Mouse (Mus musculus) liver, embryonic 14.5 days (tissue): ENCODE measurements around the gene Gm20683. TPM values are rescaled to one million over a fixed set of nuclear protein-coding genes. Genes with fewer than 3 reads are reported as not detected.

Experiments
- ATAC-seq: fragments of 200-750 bp; cut with Nextera tagmentation; 2 replicates; pipeline ENCODE4 v1.8.0; 2017; ENCODE audit warnings: moderate number of reproducible peaks, mild to moderate bottlenecking, moderate library complexity; ENCODE audit not compliant: insufficient read depth
- DNase-seq, 3 experiments: peaks; one replicate each; pipeline ENCODE4 v3.0.0-alpha.2; 2012 to 2013; ENCODE audit warnings: low read depth in 3 of 3, low spot score in 3 of 3
- H3K27ac ChIP-seq: fragments of 300-500 bp; sonication (generic); 2 replicates; pipeline ENCODE4 v1.5.1; 2014; ENCODE audit warnings: moderate library complexity, mild to moderate bottlenecking, control low read depth, inconsistent platforms
- H3K27me3 ChIP-seq: fragments of 300-500 bp; sonication (generic); 2 replicates; pipeline ENCODE4 v1.6.1; 2014; ENCODE audit warnings: mild to moderate bottlenecking, low read length, moderate library complexity; ENCODE audit not compliant: control insufficient read depth, insufficient read depth
- H3K36me3 ChIP-seq: fragments of 300-500 bp; sonication (generic); replicated peaks from 2 replicates; pipeline ENCODE4 v1.6.1; 2014; ENCODE audit warnings: low read depth; ENCODE audit not compliant: control insufficient read depth, insufficient read depth
- H3K4me1 ChIP-seq, 2 experiments: fragments of 200-500 bp in 1 of 2; fragments of 300-500 bp in 1 of 2; sonication (generic) in 1 of 2; replicated peaks; 2 replicates each; pipeline ENCODE4 v1.6.1; 2012 to 2014; ENCODE audit warnings: antibody characterized with exemption in 1 of 2, inconsistent platforms in 1 of 2, low read length in 1 of 2; ENCODE audit not compliant: control insufficient read depth in 2 of 2, insufficient read depth in 2 of 2
- H3K4me2 ChIP-seq: fragments of 300-500 bp; sonication (generic); 2 replicates; pipeline ENCODE4 v1.6.1; 2014; ENCODE audit warnings: low read depth, mild to moderate bottlenecking, control low read depth, moderate library complexity
- H3K4me3 ChIP-seq, 2 experiments: fragments of 200-500 bp in 1 of 2; fragments of 300-500 bp in 1 of 2; sonication (generic) in 1 of 2; 2 replicates each; pipeline ENCODE4 v1.5.1; 2012 to 2014; ENCODE audit warnings: low read depth in 2 of 2, low read length in 2 of 2, mild to moderate bottlenecking in 2 of 2, control low read depth in 1 of 2, inconsistent platforms in 1 of 2, moderate library complexity in 1 of 2; ENCODE audit not compliant: insufficient read depth in 1 of 2
- H3K9ac ChIP-seq: fragments of 300-500 bp; sonication (generic); replicated peaks from 2 replicates; pipeline ENCODE4 v1.6.1; 2014; ENCODE audit warnings: mild to moderate bottlenecking, control low read depth, moderate library complexity
- H3K9me3 ChIP-seq: fragments of 300-500 bp; sonication (generic); 2 replicates; pipeline ENCODE4 v1.6.1; 2016; ENCODE audit warnings: low read length, mixed read lengths; ENCODE audit not compliant: control insufficient read depth
- CTCF ChIP-seq: IDR thresholded peaks from 2 replicates; pipeline ENCODE4 v1.5.1; 2016; ENCODE audit warnings: antibody characterized with exemption, low read depth, control low read depth
- EP300 ChIP-seq: IDR thresholded peaks from 2 replicates; pipeline ENCODE4 v1.6.1; 2016; ENCODE audit warnings: antibody characterized with exemption, low read depth
- WGBS: fragments of 180-500 bp; shearing (Covaris S2); extraction: QIAGEN DNeasy Blood & Tissue Kit; methylation state at CpG from one replicate; pipeline ENCODE4 v1.1.7; 2014; ENCODE audit not compliant: insufficient replicate concordance; 5-methylcytosine and 5-hydroxymethylcytosine counted together
- polyA plus RNA-seq, 2 experiments: library from polyadenylated mRNA; depleted of rRNA in 1 of 2; stranded (reverse) in 1 of 2; unstranded in 1 of 2; fragments of >200 nt; fragmentation: Nextera tagmentation in 1 of 2; extraction: Ambion mirVana in 1 of 2; gene quantifications; 2 replicates each; pipeline versions ENCODE4 v1.2.1 to v1.2.3; 2012 to 2014

The Gm20683 gene
- polyA plus RNA-seq, 2 experiments: 3.3 TPM; not detected in 1

- ATAC-seq (no peak), DNase-seq (no peak)
- Histone ChIP-seq H3K9ac (no peak overlapping the region), H3K9me3 (no peaks in the 10 kb centered on the region), H3K36me3 (peaks cover 32% of the 10 kb centered on the region), H3K4me2 (no peak overlapping the region), H3K27ac (no peak overlapping the region), H3K27me3 (no peaks in the 10 kb centered on the region), H3K4me1 (peaks cover 16 to 19% of the 10 kb centered on the region in 2 experiments), H3K4me3 (no peak overlapping the region)
- 91% methylated on average over 6 of the region's 6 CpGs for WGBS
- no peak for TF ChIP-seq EP300
- TF ChIP-seq CTCF: no peak
Measured at GRCm38 (mm10) chr17:25840519-25840918, 1.0 kb downstream of the Gm20683 start.

GRCm38 (mm10) chr17:25839455-25840235 lies 1.9 kb downstream of the Gm20683 start:
- no peak overlapping the region for H3K27ac ChIP-seq
- H3K36me3 ChIP-seq: peaks cover 32% of the 10 kb centered on the region
- TF ChIP-seq EP300: no peak
- TF ChIP-seq CTCF: no peak
- no peaks in the 10 kb centered on the region for H3K27me3 ChIP-seq
- no peak overlapping the region for H3K9ac ChIP-seq
- 78% methylated on average over 14 of the region's 14 CpGs for WGBS
- no peaks in the 10 kb centered on the region for H3K9me3 ChIP-seq
- ATAC-seq (no peak), DNase-seq (no peak)
- H3K4me3 ChIP-seq: no peak overlapping the region
- peaks cover 13 to 15% of the 10 kb centered on the region in 2 experiments for H3K4me1 ChIP-seq
- no peak overlapping the region for H3K4me2 ChIP-seq

- Histone ChIP-seq H3K4me2 (no peak overlapping the region), H3K27me3 (no peaks in the 10 kb centered on the region), H3K4me1 (peaks cover 12 to 14% of the 10 kb centered on the region in 2 experiments), H3K4me3 (no peak overlapping the region), H3K9me3 (no peaks in the 10 kb centered on the region), H3K27ac (no peak overlapping the region), H3K9ac (no peak overlapping the region), H3K36me3 (peaks cover 32% of the 10 kb centered on the region)
- WGBS: 75% methylated on average over 4 of the region's 4 CpGs
- no peak for ATAC-seq
- TF ChIP-seq CTCF (no peak), EP300 (no peak)
- no peak for DNase-seq
Measured at GRCm38 (mm10) chr17:25838904-25839303, 2.7 kb downstream of the Gm20683 start.

GRCm38 (mm10) chr17:25837533-25837932 lies 4.0 kb downstream of the Gm20683 start:
- Histone ChIP-seq H3K4me1 (peaks cover 3 to 6% of the 10 kb centered on the region in 2 experiments; a peak in 1 of 4 replicates), H3K9me3 (no peaks in the 10 kb centered on the region), H3K27ac (no peak overlapping the region), H3K9ac (no peak overlapping the region), H3K27me3 (no peaks in the 10 kb centered on the region), H3K36me3 (peaks cover 32% of the 10 kb centered on the region), H3K4me2 (no peak overlapping the region), H3K4me3 (no peak overlapping the region)
- ATAC-seq: no peak
- no peak for DNase-seq
- 51% methylated on average over 3 of the region's 3 CpGs for WGBS
- TF ChIP-seq EP300: no peak
- TF ChIP-seq CTCF: no peak

- H3K27ac ChIP-seq: no peak within 1 kb of the TSS
Measured at GRCm38 (mm10) chr17:25837076-25837410, 4.5 kb downstream of the Gm20683 start, which contains the start of gene Rhbdl1. Gene Rhbdl1, minus strand, starts transcription at chr17:25837295.

More at GRCm38 (mm10) chr17:25837076-25837410, 4.5 kb downstream of the Gm20683 start, which contains the start of gene Rhbdl1:
- H3K9ac ChIP-seq: peak within 1 kb of the TSS; percentile 7; the same call in 1 of the 2 replicates
- TF ChIP-seq CTCF (no peak), EP300 (no peak)
- peak within 1 kb of the TSS; percentile 53 for H3K4me2 ChIP-seq
- DNase-seq: no peak
- no peaks in the 10 kb centered on the region for H3K9me3 ChIP-seq
- no peaks in the 10 kb centered on the region for H3K27me3 ChIP-seq
- peak within 1 kb of the TSS in 1 of 2 experiments; percentile 23; a peak in 2 of 4 replicates for H3K4me3 ChIP-seq
- peaks cover 32% of the 10 kb centered on the region for H3K36me3 ChIP-seq
- ATAC-seq: no peak
- H3K4me1 ChIP-seq: peaks cover 3 to 6% of the 10 kb centered on the region in 2 experiments; a peak in 1 of 4 replicates
- WGBS: 10% methylated on average over 24 of the region's 29 CpGs
